Mouse (Mus musculus) kidney, adult 2 months (tissue): ENCODE results near the gene Pde6h. TPM values are rescaled to one million over a fixed set of nuclear protein-coding genes. Genes with fewer than 3 reads are reported as not detected.
A peak's percentile ranks its signal among the peaks of the same experiment; 100 is the strongest.

Experiments used
- DNase-seq: peaks from one replicate; pipeline ENCODE4 v3.0.0; 2021
- H3K27ac ChIP-seq: fragments of 200-500 bp; 2 replicates; pipeline ENCODE4 v1.5.1; 2012; ENCODE audit warnings: low read depth, low read length, control low read depth, inconsistent platforms; ENCODE audit not compliant: insufficient read depth
- H3K27me3 ChIP-seq: fragments of 200-500 bp; replicated peaks from 2 replicates; pipeline ENCODE4 v1.6.1; 2012; ENCODE audit warnings: mild to moderate bottlenecking, moderate library complexity, low read length, inconsistent platforms; ENCODE audit not compliant: control insufficient read depth, insufficient read depth
- H3K36me3 ChIP-seq: fragments of 200-500 bp; 2 replicates; pipeline ENCODE4 v1.6.1; 2012; ENCODE audit warnings: mild to moderate bottlenecking, moderate library complexity, low read length, inconsistent platforms; ENCODE audit not compliant: control insufficient read depth, insufficient read depth
- H3K4me1 ChIP-seq: fragments of 200-500 bp; 2 replicates; pipeline ENCODE4 v1.6.1; 2011; ENCODE audit warnings: low read length; ENCODE audit not compliant: control insufficient read depth, insufficient read depth
- H3K4me3 ChIP-seq: fragments of 200-500 bp; 2 replicates; pipeline ENCODE4 v1.5.1; 2011; ENCODE audit warnings: mild to moderate bottlenecking, low read depth, low read length, control low read depth; ENCODE audit not compliant: insufficient read depth
- CTCF ChIP-seq: fragments of 200-500 bp; conservative IDR thresholded peaks from 2 replicates; pipeline ENCODE4 v1.5.1; 2011; ENCODE audit warnings: low read depth, mild to moderate bottlenecking, control low read depth, low read length, moderate library complexity, mixed read lengths; ENCODE audit not compliant: insufficient read depth, insufficient read length
- POLR2A ChIP-seq: fragments of 200-500 bp; IDR thresholded peaks from one replicate; pipeline ENCODE4 v1.6.1; 2011; ENCODE audit warnings: low read depth, low read length, control low read depth
- WGBS: fragments of 180-500 bp; shearing (Covaris S2); methylation state at CpG from one replicate; pipeline ENCODE4 v1.1.7; 2018; 5-methylcytosine and 5-hydroxymethylcytosine counted together
- polyA plus RNA-seq: library from polyadenylated mRNA; depleted of rRNA; stranded (reverse); fragments of >200 nt; gene quantifications from 2 replicates; pipeline ENCODE4 v1.2.3, GENCODE M21; 2012

Gene Pde6h
- polyA plus RNA-seq, 1 experiment: 0.58 TPM

GRCm38 (mm10) chr6:136940188-136940960 lies 16.7 kb downstream of the Pde6h start:
- H3K27ac ChIP-seq: peak overlapping the region; percentile 79
- peaks cover 2% of the 10 kb centered on the region; the same call in 1 of the 2 replicates for H3K4me1 ChIP-seq
- H3K27me3 ChIP-seq: no peaks in the 10 kb centered on the region
- WGBS: 62% methylated on average over 11 of the region's 11 CpGs
- H3K4me3 ChIP-seq: peak overlapping the region; percentile 48
- H3K36me3 ChIP-seq: no peaks in the 10 kb centered on the region
- DNase-seq: no peak
- no peak for TF ChIP-seq POLR2A
- TF ChIP-seq CTCF: no peak

GRCm38 (mm10) chr6:136941051-136942021 lies 17.7 kb downstream of the Pde6h start, which contains the start of gene Arhgdib:
Gene Arhgdib (minus strand): TSS chr6:136941899.
- Histone ChIP-seq H3K27me3 (no peaks in the 10 kb centered on the region), H3K27ac (peak within 1 kb of the TSS; percentile 79), H3K36me3 (no peaks in the 10 kb centered on the region), H3K4me3 (peak within 1 kb of the TSS; percentile 48), H3K4me1 (peaks cover 2% of the 10 kb centered on the region; the same call in 1 of the 2 replicates)
- no peak for TF ChIP-seq POLR2A
- no peak for TF ChIP-seq CTCF
- 24% methylated on average over 12 of the region's 12 CpGs for WGBS
- peak; percentile 76 for DNase-seq

- Histone ChIP-seq H3K4me1 (peaks cover 2% of the 10 kb centered on the region; the same call in 1 of the 2 replicates), H3K4me3 (no peak overlapping the region), H3K27ac (no peak overlapping the region), H3K36me3 (no peaks in the 10 kb centered on the region), H3K27me3 (no peaks in the 10 kb centered on the region)
- TF ChIP-seq CTCF (no peak), POLR2A (no peak)
- DNase-seq: no peak
- 74% methylated on average over 9 of the region's 9 CpGs for WGBS
Observed at GRCm38 (mm10) chr6:136942280-136942679, 18.6 kb downstream of the Pde6h start.

- Histone ChIP-seq H3K27ac (no peak overlapping the region), H3K4me3 (no peak overlapping the region), H3K4me1 (peaks cover 2% of the 10 kb centered on the region; the same call in 1 of the 2 replicates), H3K27me3 (no peaks in the 10 kb centered on the region), H3K36me3 (no peaks in the 10 kb centered on the region)
- TF ChIP-seq CTCF: no peak
- no peak for TF ChIP-seq POLR2A
- no peak for DNase-seq
Observed at GRCm38 (mm10) chr6:136943392-136943791, 19.8 kb downstream of the Pde6h start.

GRCm38 (mm10) chr6:136944511-136944910 lies 20.9 kb downstream of the Pde6h start:
- Histone ChIP-seq H3K27me3 (no peaks in the 10 kb centered on the region), H3K4me3 (no peak overlapping the region), H3K36me3 (no peaks in the 10 kb centered on the region), H3K4me1 (peaks cover 2% of the 10 kb centered on the region; the same call in 1 of the 2 replicates), H3K27ac (no peak overlapping the region)
- TF ChIP-seq CTCF: no peak
- no peak for TF ChIP-seq POLR2A
- DNase-seq: no peak
- WGBS: 94% methylated on average over 8 of the region's 8 CpGs

GRCm38 (mm10) chr6:136946241-136946640 lies 22.6 kb downstream of the Pde6h start:
- Histone ChIP-seq H3K27me3 (no peaks in the 10 kb centered on the region), H3K4me1 (peaks cover 2% of the 10 kb centered on the region; the same call in 1 of the 2 replicates), H3K4me3 (no peak overlapping the region), H3K27ac (no peak overlapping the region), H3K36me3 (no peaks in the 10 kb centered on the region)
- no peak for DNase-seq
- WGBS: 74% methylated on average over 5 of the region's 5 CpGs
- no peak for TF ChIP-seq POLR2A
- no peak for TF ChIP-seq CTCF

- no peaks in the 10 kb centered on the region for H3K4me1 ChIP-seq
- no peaks in the 10 kb centered on the region for H3K36me3 ChIP-seq
- WGBS: 60% methylated on average over 9 of the region's 9 CpGs
- no peak overlapping the region for H3K27ac ChIP-seq
- H3K4me3 ChIP-seq: no peak overlapping the region
- no peak for TF ChIP-seq POLR2A
- TF ChIP-seq CTCF: no peak
- H3K27me3 ChIP-seq: no peaks in the 10 kb centered on the region
- DNase-seq: no peak
Observed at GRCm38 (mm10) chr6:136946943-136947342, 23.3 kb downstream of the Pde6h start.
